Mouse (Mus musculus) gastrocnemius, postnatal 10 days (tissue): ENCODE results near the gene Rffl. TPM values are rescaled to one million over a fixed set of nuclear protein-coding genes. Genes with fewer than 3 reads are reported as not detected.
A peak's percentile ranks its signal among the peaks of the same experiment; 100 is the strongest.
"Not testable (repeated sequence)": the region's sequence is repeated elsewhere in the genome, so short reads cannot be mapped to it uniquely, and the experiment has no call there.

ENCODE experiments used
- DNase-seq: peaks from one replicate; pipeline ENCODE4 v3.0.0; 2021; ENCODE audit warnings: mixed read lengths
- total RNA-seq, 2 experiments: library from RNA; stranded (reverse); gene quantifications; 2 replicates each; pipeline ENCODE4 v1.2.3; 2021

The Rffl gene
- total RNA-seq, 2 experiments from 2014 or later: 5.5 to 7.6 TPM

GRCm38 (mm10) chr11:82845415-82846078, 25.5 kb downstream of the Rffl start:
- peak; percentile 58 for DNase-seq

- DNase-seq: no peak
Observed at GRCm38 (mm10) chr11:82844771-82845414, 26.1 kb downstream of the Rffl start.

- DNase-seq: no peak
Observed at GRCm38 (mm10) chr11:82838511-82838910, 32.5 kb downstream of the Rffl start.

- no peak for DNase-seq
Observed at GRCm38 (mm10) chr11:82837848-82838247, 33.2 kb downstream of the Rffl start.

- DNase-seq: no peak
Observed at GRCm38 (mm10) chr11:82837192-82837591, 33.8 kb downstream of the Rffl start.

GRCm38 (mm10) chr11:82835616-82836432, 35.2 kb downstream of the Rffl start:
- no peak for DNase-seq

GRCm38 (mm10) chr11:82834359-82834758, 36.7 kb downstream of the Rffl start:
- DNase-seq: not testable (repeated sequence)

- DNase-seq: no peak
Observed at GRCm38 (mm10) chr11:82833929-82834328, 37.1 kb downstream of the Rffl start.

- DNase-seq: not testable (repeated sequence)
Observed at GRCm38 (mm10) chr11:82832402-82832801, 38.6 kb downstream of the Rffl start.

GRCm38 (mm10) chr11:82831008-82831893, 39.8 kb downstream of the Rffl start:
- DNase-seq: no peak

- no peak for DNase-seq
Observed at GRCm38 (mm10) chr11:82826818-82827217, 44.2 kb downstream of the Rffl start.

- DNase-seq: no peak
Observed at GRCm38 (mm10) chr11:82820788-82821456, 50.1 kb downstream of the Rffl start.

- DNase-seq: peak; percentile 56
Observed at GRCm38 (mm10) chr11:82819350-82819749, 51.7 kb downstream of the Rffl start.

- DNase-seq: no peak
Observed at GRCm38 (mm10) chr11:82808485-82808884, 62.5 kb downstream of the Rffl start.

- DNase-seq: no peak
Observed at GRCm38 (mm10) chr11:82807370-82807769, 63.6 kb downstream of the Rffl start.

GRCm38 (mm10) chr11:82806656-82807055, 64.4 kb downstream of the Rffl start:
- no peak for DNase-seq

GRCm38 (mm10) chr11:82783453-82783852, 87.6 kb downstream of the Rffl start:
- no peak for DNase-seq

- no peak for DNase-seq
Observed at GRCm38 (mm10) chr11:82782197-82782596, 88.8 kb downstream of the Rffl start.

- DNase-seq: peak; percentile 95
Observed at GRCm38 (mm10) chr11:82780983-82781903, 89.8 kb downstream of the Rffl start, which contains the start of gene Lig3. Lig3 (plus strand) TSS chr11:82781108.

- DNase-seq: no peak
Observed at GRCm38 (mm10) chr11:82780134-82780533, 90.9 kb downstream of the Rffl start.
